Mouse (Mus musculus): Measurements from ENCODE around the gene Asdurf. TPM values are rescaled to one million over a fixed set of nuclear protein-coding genes. Genes with fewer than 3 reads are reported as not detected.
"Not testable (repeated sequence)": the region's sequence is repeated elsewhere in the genome, so short reads cannot be mapped to it uniquely, and the experiment has no call there.

Asdurf gene
- polyA plus RNA-seq, 1 experiment, result 11.0 TPM

DNA sequence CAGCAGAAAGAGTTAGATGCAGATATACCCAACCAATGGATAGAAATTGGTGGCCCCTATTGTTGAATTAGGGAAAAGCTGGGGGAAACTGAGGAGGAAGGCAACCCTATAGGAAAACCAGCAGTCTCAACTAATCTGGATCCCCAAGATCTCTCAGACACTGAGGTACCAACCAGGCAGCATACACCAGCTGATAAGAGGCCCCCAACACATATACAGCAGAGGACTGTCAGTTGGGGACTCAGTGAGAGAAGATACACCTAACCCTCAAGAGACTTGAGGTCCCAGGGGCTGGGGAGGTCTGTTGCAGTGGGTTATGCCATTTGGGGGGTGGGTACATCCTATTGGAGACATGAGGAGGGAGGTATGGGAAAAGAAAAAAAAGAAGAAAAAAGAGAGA lies 17.0 kb downstream of the Asdurf start:
- no peaks in the 10 kb centered on the region for H3K36me3 ChIP-seq (replicated peaks; ENCODE audit: low read length)
- no peaks in the 10 kb centered on the region for H3K27me3 ChIP-seq (replicated peaks)
- no peak overlapping the region for H3K4me3 ChIP-seq (replicated peaks)
- H3K9me3 ChIP-seq, result peaks cover 4% of the 10 kb centered on the region; the same call in 1 of the 2 replicates
- peaks cover 32% of the 10 kb centered on the region for H3K4me1 ChIP-seq
- TF ChIP-seq FLI1 (IDR thresholded peaks at IDR 0.05; ENCODE audit: low read length), result no peak
- no peak for TF ChIP-seq GATA1 (IDR thresholded peaks at IDR 0.05; ENCODE audit: borderline replicate concordance, low read length)

GRCm38 (mm10) chr1:53333527-53333926 lies 18.9 kb downstream of the Asdurf start:
- H3K36me3 ChIP-seq (replicated peaks; ENCODE audit: low read length); H3K27me3 ChIP-seq (replicated peaks); H3K9me3 ChIP-seq; H3K4me3 ChIP-seq (replicated peaks): not testable (repeated sequence)
- peaks cover 32% of the 10 kb centered on the region for H3K4me1 ChIP-seq

GRCm38 (mm10) chr1:53324827-53325494 lies 27.5 kb downstream of the Asdurf start:
- no peaks in the 10 kb centered on the region for H3K9me3 ChIP-seq
- TF ChIP-seq GATA1 (IDR thresholded peaks at IDR 0.05; ENCODE audit: borderline replicate concordance, low read length), result no peak
- TF ChIP-seq FLI1 (IDR thresholded peaks at IDR 0.05; ENCODE audit: low read length), result no peak
- H3K4me3 ChIP-seq (replicated peaks), result no peak overlapping the region
- no peaks in the 10 kb centered on the region for H3K27me3 ChIP-seq (replicated peaks)
- peaks cover 19% of the 10 kb centered on the region for H3K4me1 ChIP-seq
- H3K36me3 ChIP-seq (replicated peaks; ENCODE audit: low read length), result peaks cover 56% of the 10 kb centered on the region

GRCm38 (mm10) chr1:53324277-53324676 lies 28.1 kb downstream of the Asdurf start:
- H3K4me3 ChIP-seq (replicated peaks), result no peak overlapping the region
- H3K4me1 ChIP-seq, result peaks cover 19% of the 10 kb centered on the region
- H3K36me3 ChIP-seq (replicated peaks; ENCODE audit: low read length), result peaks cover 63% of the 10 kb centered on the region
- no peaks in the 10 kb centered on the region for H3K9me3 ChIP-seq
- no peaks in the 10 kb centered on the region for H3K27me3 ChIP-seq (replicated peaks)
- no peak for TF ChIP-seq GATA1 (IDR thresholded peaks at IDR 0.05; ENCODE audit: borderline replicate concordance, low read length)
- no peak for TF ChIP-seq FLI1 (IDR thresholded peaks at IDR 0.05; ENCODE audit: low read length)

DNA sequence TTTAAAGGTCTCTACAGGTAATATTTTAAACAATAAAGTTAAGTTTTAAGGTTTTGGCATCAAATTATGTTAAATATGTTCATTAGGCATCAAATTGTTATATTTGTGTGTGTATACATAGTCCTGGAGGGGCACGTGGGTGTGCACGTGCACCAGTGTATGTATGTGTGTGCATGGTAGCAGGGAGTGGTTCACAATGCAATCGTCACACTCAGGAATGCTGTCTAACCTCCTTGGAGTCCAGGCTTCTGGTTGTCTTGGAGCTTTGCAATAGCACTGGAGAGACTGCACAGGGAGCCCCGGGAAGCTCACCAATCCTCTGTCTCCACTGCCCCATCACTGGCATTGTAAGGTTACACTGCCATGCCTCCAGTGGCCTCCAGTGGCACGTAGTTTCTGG lies 29.2 kb downstream of the Asdurf start:
- no peaks in the 10 kb centered on the region for H3K27me3 ChIP-seq (replicated peaks)
- H3K36me3 ChIP-seq (replicated peaks; ENCODE audit: low read length), result peaks cover 72% of the 10 kb centered on the region
- H3K9me3 ChIP-seq, result no peaks in the 10 kb centered on the region
- H3K4me1 ChIP-seq, result peaks cover 17% of the 10 kb centered on the region
- no peak for TF ChIP-seq GATA1 (IDR thresholded peaks at IDR 0.05; ENCODE audit: borderline replicate concordance, low read length)
- no peak for TF ChIP-seq FLI1 (IDR thresholded peaks at IDR 0.05; ENCODE audit: low read length)
- no peak overlapping the region for H3K4me3 ChIP-seq (replicated peaks)

- Histone ChIP-seq H3K4me1 (peaks cover 19% of the 10 kb centered on the region), H3K9me3 (no peaks in the 10 kb centered on the region), H3K4me3 (replicated peaks) (no peak overlapping the region), H3K36me3 (replicated peaks; ENCODE audit: low read length) (peaks cover 83% of the 10 kb centered on the region), H3K27me3 (replicated peaks) (no peaks in the 10 kb centered on the region)
- TF ChIP-seq FLI1 (IDR thresholded peaks at IDR 0.05; ENCODE audit: low read length), result no peak
- no peak for TF ChIP-seq GATA1 (IDR thresholded peaks at IDR 0.05; ENCODE audit: borderline replicate concordance, low read length)
Observed at GRCm38 (mm10) chr1:53321662-53322344, 30.6 kb downstream of the Asdurf start.

GRCm38 (mm10) chr1:53312989-53313967 lies 39.1 kb downstream of the Asdurf start, which contains the start of gene Osgepl1:
TSS of gene Osgepl1 (plus strand) at chr1:53313624.
- TF ChIP-seq GATA1 (IDR thresholded peaks at IDR 0.05; ENCODE audit: borderline replicate concordance, low read length) (no peak), FLI1 (IDR thresholded peaks at IDR 0.05; ENCODE audit: low read length) (peak; percentile 60; the same call in 1 of the 2 replicates)
- no peaks in the 10 kb centered on the region for H3K9me3 ChIP-seq
- H3K36me3 ChIP-seq (replicated peaks; ENCODE audit: low read length), result peaks cover 50% of the 10 kb centered on the region
- H3K27me3 ChIP-seq (replicated peaks), result no peaks in the 10 kb centered on the region
- peak within 1 kb of the TSS; percentile 95 for H3K4me3 ChIP-seq (replicated peaks)
- peaks cover 31% of the 10 kb centered on the region for H3K4me1 ChIP-seq

GRCm38 (mm10) chr1:53300506-53300905 lies 51.9 kb downstream of the Asdurf start:
- TF ChIP-seq FLI1 (IDR thresholded peaks at IDR 0.05; ENCODE audit: low read length) (no peak), GATA1 (IDR thresholded peaks at IDR 0.05; ENCODE audit: borderline replicate concordance, low read length) (no peak)
- Histone ChIP-seq H3K4me1 (peaks cover 42% of the 10 kb centered on the region), H3K9me3 (no peaks in the 10 kb centered on the region), H3K27me3 (replicated peaks) (no peaks in the 10 kb centered on the region), H3K4me3 (replicated peaks) (no peak overlapping the region), H3K36me3 (replicated peaks; ENCODE audit: low read length) (peaks cover 63% of the 10 kb centered on the region)

Other genes starting within 250 kb of the Asdurf start
- gene 1700019A02Rik, start 165.0 kb downstream of the Asdurf start, polyA plus RNA-seq (2012; ENCODE audit: insufficient read depth, low replicate concordance), result not detected in 2 replicates
- gene Pms1, start 55.6 kb downstream of the Asdurf start, polyA plus RNA-seq (2012; ENCODE audit: insufficient read depth, low replicate concordance), result 0.23 TPM in 1 of 2 replicates, not detected in the other
- 0.66 TPM in 1 of 2 replicates, not detected in the other for gene Ormdl1, start 55.5 kb downstream of the Asdurf start, polyA plus RNA-seq (2012; ENCODE audit: insufficient read depth, low replicate concordance)
- gene Gm28778, start 55.5 kb downstream of the Asdurf start, polyA plus RNA-seq (2012; ENCODE audit: insufficient read depth, low replicate concordance), result not detected in 2 replicates
- 0.89 TPM in 1 of 2 replicates, not detected in the other for gene Osgepl1, start 39.0 kb downstream of the Asdurf start, polyA plus RNA-seq (2012; ENCODE audit: insufficient read depth, low replicate concordance)
- gene Gm28551, start within 50 bp of the Asdurf start, polyA plus RNA-seq (2012; ENCODE audit: insufficient read depth, low replicate concordance), result not detected in 2 replicates
- 0.91 and 8.5 TPM in 2 replicates for gene Asnsd1, start 133 bp upstream of the Asdurf start, polyA plus RNA-seq (2012; ENCODE audit: insufficient read depth, low replicate concordance)

Data from megakaryocyte, embryonic 14.5 days (primary cell).